Mouse (Mus musculus): ENCODE measurements around the gene Nhsl1. TPM values are rescaled to one million over a fixed set of nuclear protein-coding genes. Genes with fewer than 3 reads are reported as not detected.
"Not testable (repeated sequence)": the region's sequence is repeated elsewhere in the genome, so short reads cannot be mapped to it uniquely, and the experiment has no call there.

The Nhsl1 gene
- total RNA-seq, 2 experiments from 2014 or later, result 22.0 to 24.3 TPM

DNA sequence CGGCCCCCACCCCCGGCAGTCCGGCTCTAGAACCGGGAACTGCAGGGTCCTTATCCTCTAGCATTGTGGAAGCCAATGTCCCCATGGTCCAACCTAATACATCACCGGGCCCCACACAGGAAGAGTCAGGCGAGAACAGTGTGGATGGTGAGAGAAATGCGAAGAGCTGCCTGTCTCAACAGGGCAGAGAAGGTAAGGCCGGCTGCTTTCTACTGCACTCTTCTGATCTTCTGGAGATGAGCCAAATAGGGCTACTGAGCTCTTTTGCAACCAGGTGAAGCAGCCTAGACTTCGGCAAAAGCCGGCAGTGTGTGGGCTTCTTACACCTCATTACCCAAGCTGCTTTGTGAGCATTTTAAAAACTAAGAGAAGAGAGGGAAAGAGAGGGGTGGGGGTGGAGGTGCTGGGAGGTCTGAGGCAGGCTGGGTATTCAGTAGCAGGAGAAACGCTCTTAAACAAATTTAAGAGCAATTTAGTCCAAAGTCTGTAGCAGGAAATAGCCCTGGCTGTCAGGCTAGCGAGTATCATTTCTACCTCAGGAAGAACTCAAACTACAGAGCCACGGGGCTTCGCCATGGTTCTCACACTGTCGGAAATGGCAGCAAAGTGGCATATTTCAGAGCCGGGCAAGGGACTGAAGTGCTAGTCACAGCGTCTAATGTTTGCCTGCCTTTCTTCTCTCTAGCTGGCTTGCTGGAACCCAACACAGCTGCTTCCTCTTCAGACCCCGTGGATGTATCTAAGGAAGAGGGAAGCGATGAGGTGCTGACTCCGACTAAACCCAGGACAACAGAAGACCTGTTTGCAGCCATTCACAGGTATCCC, 208.3 kb downstream of the Nhsl1 start:
- DNase-seq (ENCODE audit: low spot score in 2 of 2), result no peak

DNA sequence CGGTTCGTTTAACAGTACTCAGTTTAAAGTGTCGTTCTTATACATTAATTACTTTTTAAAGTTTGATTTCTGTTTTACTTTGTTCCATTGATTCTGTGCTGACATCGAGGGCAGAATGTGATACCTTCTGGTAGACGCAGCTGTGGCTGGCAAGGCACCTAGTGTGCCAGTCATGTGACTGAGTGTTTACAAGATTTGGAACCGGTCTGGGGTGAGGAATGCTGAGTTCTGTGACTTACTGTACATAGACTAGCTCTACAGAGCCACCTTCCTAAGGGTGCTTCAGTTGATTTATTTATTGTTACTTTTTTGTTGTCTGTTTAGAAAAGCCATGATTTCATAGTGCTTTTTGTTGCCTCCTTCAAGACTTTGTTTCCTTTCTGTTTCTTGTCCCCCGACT, 209.0 kb downstream of the Nhsl1 start:
- no peak for DNase-seq (ENCODE audit: low spot score in 2 of 2)

DNA sequence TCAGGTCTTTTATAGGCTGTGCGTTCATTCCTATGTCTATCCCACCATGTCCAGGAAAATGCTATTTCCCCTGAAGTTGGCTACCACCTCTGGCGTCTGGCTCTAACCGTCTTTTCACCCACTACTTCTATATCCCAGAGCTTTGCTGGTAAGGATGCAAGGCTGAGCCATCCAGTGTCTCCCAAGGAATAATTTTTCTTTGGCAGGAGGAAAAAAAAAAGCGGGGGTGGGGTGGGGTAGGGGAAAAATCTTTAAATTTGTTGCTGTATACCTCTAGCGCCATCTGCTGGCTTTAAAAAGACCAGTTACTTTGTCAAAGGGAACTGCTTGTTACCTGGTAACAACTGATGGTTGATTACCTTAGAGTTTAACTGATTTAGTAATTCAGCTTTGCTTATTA, 209.7 kb downstream of the Nhsl1 start:
- DNase-seq (ENCODE audit: low spot score in 2 of 2), result no peak

DNA sequence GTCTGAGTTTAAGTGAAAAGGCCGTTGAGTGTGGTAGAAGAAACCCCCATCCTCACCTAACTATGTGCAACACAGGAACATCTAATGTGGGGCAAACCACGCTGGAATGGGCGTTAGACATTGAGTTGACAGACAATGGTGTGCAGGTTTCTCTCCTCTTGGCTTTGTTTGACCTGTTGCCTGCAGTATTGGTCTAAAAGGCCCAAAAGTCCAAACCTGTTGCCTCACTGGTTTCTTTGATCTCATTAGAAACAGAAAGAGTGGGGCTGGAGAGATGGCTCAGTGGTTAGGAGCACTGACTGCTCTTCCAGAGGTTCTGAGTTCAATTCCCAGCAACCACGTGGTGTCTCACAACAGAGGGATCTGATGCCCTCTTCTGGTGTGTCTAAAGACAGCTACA, 210.4 kb downstream of the Nhsl1 start:
- DNase-seq (ENCODE audit: low spot score in 2 of 2), result no peak

DNA sequence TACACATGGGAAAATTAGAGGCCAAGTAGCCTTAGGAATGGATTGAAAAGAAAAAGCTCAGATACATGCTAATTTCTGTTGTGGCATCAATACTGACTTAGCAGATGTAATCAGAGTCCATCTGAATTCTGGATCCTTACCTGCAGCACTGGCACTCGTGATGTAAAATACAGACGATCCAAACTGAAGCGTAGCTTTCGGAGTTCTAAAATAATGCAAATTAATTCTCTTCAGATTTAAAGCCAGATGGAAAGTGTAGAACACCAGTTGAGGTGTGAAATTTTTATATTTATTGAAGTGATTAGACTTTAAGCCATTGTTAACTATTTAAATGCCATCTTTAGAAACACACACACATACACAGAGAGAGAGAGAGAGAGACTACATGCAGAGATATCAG, 211.4 kb downstream of the Nhsl1 start:
- no peak for DNase-seq (ENCODE audit: low spot score in 2 of 2)

DNA sequence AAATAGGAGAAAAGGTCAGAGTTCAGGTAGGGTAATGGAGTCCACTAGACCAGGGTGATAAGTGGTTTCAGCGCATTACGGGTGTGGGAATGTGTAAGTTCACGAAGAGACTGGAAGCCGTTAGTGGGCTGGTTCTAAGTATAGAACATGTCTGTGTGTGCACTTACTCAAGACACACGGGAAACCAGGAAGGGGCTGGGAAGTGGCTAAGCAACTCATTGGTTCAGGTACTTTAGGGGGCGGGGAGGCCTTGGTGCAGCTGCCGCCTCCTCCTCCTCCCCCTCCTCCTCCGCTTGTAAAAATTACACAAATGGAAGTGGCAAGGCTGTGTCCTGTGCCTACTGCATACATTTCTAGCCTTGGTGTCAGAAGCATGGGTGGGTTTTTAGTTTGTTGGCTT, 213.5 kb downstream of the Nhsl1 start:
- DNase-seq (ENCODE audit: low spot score in 2 of 2), result no peak

DNA sequence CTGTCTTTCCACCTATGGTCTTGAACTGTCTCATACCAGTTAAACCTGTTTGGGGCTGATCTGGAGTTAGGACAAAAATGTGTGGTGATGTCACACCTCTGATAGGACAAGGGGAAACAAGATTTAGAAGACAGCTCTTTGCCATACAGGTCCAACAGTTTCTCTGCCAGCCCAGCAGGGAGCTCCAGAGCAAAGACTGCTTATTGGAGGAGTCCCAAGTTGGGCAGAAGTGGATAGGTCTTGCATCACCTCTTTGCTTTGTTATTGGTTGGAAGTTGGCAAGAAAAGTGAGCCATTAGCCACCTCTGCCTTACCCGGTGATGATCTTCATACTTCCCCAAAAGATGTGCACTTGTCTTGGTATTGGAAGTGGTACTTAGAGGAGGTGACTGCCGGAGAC, 218.1 kb downstream of the Nhsl1 start:
- no peak for DNase-seq (ENCODE audit: low spot score in 2 of 2)

DNA sequence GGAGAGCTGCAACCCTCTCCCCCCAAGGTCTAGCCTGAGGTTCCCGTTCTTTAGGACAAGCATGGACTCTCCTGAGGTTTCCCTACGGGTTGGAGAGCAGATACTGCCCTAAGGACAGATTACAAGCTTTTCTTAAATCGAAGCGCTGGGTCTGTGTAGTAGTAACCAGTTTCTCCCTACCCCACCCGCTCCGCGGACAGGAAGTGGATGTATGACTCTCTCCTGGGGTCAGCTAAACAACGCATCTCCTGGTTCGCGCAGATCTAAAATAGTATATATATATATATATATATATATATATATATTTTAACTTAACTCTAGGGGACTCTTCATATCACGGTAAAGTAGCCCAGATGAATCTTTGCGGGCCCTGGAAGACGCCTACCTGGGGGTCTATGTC, 226.5 kb downstream of the Nhsl1 start:
- no peak for DNase-seq (ENCODE audit: low spot score in 2 of 2)

DNA sequence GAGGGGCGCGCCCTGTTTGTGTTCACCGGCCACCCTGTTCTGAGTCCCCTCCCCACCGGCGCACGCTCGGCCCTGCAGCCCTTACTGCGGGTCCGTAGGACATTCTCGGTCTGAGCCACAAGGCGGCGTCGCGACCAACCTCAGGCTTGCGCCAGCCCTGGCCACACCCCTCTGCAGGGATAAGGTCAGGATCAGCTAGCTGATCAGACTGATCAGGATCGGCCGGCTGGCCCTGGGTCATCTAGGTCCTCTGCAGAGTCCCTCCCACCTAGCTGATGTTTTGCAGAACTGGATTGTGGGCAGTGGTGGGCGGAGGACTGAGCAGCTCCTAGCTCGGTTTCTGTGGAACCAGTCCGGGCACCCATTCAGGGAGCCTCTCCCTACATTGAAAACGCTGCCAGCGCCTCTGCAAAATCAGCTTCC, 227.0 kb downstream of the Nhsl1 start, which contains the start of gene Hebp2:
TSS of gene Hebp2 (minus strand) at position 264 of the 423 bp plus-strand sequence.
- DNase-seq (ENCODE audit: low spot score in 2 of 2), result peak; percentile 63 to 78

DNA sequence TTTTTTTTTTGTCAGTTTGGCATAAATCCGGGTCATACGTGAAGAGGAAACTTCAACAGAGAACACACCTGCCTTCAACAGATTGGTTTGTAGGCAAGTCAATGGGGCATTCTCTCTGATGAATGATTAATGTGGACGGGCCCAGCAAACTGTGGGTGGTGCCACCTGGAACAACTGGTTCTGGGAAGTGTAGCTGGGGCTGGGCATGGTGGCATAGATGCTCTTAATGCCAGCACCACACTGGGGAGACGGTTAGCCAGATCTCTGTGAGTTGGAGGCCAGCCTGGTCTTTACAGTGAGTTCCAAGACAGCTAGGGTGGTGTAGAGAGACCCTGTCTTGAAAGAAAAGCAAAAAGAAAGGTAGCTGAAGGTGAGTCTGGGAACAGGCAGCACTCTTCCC, 228.6 kb downstream of the Nhsl1 start:
- DNase-seq (ENCODE audit: low spot score in 2 of 2), result no peak

DNA sequence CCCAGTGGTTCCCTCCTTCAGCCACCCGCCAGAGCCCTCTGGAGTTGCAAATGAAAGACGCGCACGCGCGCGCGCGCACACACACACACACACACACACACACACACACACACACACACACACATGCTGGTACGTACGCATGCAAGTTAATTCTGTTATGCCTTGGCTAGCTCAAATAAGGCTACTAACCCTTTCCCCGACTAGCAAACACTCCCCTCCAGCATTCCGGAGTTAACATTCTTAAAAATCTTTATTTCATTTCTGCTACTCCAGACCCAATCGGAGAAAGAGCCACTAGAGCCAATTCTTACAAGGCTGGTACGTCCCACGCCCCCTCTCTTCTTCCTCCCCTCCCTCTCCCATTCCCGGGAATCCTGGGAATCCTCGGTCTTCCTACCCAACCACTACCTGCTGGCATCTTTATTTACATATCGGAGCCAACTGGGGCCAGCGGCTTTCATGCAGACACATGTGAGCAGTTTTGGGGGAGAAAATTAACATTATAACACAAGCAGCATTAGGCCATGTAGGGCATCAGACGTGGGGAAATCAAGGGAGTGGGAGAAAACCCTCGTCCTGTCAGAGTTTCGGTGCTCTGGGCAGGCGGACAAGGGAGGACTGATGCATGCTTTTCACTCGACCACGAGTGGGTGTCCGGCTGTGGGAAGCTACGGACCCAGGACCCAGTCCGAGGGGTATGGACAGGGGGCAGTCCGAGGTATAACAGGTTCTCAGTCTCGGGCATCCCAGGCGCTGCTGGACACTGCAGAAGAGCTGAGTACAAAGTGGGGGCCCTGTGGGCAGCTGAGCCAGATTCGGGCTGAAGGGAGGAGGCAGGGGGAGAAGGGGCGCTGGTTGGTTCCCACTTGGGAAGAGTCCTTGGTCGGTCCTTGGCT, 230.8 kb downstream of the Nhsl1 start:
- DNase-seq (ENCODE audit: low spot score in 2 of 2), result no peak

DNA sequence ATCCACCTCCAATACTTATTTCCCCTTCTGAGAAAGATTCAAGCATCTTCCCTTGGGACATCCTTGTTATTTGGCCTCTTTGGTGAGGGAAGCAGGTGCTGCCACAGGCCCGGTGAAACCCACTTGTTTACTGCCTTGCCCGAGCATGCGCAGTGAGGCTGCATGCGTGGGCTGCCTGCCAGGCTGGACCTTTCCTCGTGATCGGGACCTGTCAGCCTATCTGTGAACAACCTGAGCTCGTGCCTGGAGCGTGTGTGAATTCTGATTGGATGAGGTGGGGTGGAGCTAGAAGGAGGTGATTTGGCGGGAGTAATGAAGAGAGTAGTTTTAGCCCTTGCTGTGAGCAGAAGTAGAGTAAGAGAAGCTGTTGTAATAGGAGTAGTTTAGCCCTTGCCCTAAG, 240.3 kb downstream of the Nhsl1 start:
- not testable (repeated sequence) for DNase-seq (ENCODE audit: low spot score in 2 of 2)

DNA sequence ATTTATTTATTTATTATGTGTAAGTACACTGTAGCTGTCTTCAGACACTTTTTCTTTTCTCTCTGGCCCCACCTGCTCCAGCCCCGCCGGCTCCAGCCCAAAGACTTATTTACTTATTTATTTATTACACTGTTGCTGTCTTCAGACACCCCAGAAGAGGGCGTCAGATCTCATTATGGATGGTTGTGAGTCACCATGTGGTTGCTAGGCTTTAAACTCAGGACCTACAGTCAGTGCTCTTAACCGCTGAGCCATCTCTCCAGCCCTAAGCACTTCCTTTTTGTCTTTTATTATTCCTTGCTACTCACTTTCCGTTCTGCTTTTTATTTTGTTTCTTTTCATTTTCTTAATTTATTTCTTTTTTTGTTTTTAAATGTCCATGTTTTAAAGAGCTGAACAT, 242.7 kb downstream of the Nhsl1 start:
- DNase-seq (ENCODE audit: low spot score in 2 of 2), result no peak

DNA sequence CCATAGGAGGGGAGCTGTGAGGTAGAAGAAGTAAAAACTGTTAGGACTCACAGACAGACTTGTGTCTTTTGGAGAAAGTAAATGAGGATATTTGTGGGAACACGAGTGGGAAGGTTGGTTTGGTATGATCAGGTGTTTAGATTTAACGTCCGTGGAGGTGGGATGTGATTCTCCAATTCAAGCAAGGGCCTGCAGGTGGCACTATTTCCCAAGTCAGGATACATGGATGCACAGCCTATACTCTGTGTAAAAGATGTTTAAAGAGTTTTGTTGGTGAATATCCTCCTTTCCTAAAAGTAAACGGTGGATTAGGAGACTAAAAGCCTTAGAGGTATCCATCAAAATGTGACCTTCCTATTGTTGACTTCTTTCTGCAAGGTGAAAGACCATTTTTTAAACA, 244.2 kb downstream of the Nhsl1 start:
- peak in 1 of 2 experiments; percentile 28 for DNase-seq (ENCODE audit: low spot score in 2 of 2)

DNA sequence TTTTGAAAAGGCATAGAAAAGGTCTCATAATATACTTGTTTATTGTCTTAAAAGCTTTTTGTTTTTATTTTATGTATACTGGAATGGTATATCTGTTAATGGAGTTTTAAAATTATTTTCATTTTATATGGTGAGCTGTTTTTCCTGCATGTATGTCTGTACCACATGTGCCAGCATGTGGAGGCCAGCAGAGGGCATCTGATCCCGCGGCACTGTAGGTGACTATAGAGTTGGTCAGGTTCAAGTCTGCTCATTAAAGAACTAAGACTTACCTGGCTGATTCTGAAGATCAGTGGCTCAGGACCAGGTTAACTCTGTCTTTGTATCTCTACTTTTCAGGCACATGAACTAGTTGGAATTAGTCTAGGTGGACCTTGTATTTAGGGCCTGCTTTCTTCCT, 253.8 kb downstream of the Nhsl1 start:
- no peak for DNase-seq (ENCODE audit: low spot score in 2 of 2)

Other genes with a start within 250 kb of the Nhsl1 start
- under 1 TPM; 0.21 to 0.22 TPM for gene Ect2l, start 108.1 kb upstream of the Nhsl1 start, total RNA-seq (2021)
- gene Ccdc28a, start 84.0 kb upstream of the Nhsl1 start, total RNA-seq (2021), result 1 to 10 TPM; 4.1 to 5.5 TPM
- 1 to 10 TPM; 3.8 to 4.6 TPM for gene Hebp2, start 227.1 kb downstream of the Nhsl1 start, total RNA-seq (2021)

Data from gastrocnemius, postnatal 4 days (tissue).